Mouse (Mus musculus): ENCODE measurements around the gene Pappa2. TPM values are rescaled to one million over a fixed set of nuclear protein-coding genes. Genes with fewer than 3 reads are reported as not detected.

Gene Pappa2
- polyA plus RNA-seq, 1 experiment from 2014 or later, result 5.6 TPM

DNA sequence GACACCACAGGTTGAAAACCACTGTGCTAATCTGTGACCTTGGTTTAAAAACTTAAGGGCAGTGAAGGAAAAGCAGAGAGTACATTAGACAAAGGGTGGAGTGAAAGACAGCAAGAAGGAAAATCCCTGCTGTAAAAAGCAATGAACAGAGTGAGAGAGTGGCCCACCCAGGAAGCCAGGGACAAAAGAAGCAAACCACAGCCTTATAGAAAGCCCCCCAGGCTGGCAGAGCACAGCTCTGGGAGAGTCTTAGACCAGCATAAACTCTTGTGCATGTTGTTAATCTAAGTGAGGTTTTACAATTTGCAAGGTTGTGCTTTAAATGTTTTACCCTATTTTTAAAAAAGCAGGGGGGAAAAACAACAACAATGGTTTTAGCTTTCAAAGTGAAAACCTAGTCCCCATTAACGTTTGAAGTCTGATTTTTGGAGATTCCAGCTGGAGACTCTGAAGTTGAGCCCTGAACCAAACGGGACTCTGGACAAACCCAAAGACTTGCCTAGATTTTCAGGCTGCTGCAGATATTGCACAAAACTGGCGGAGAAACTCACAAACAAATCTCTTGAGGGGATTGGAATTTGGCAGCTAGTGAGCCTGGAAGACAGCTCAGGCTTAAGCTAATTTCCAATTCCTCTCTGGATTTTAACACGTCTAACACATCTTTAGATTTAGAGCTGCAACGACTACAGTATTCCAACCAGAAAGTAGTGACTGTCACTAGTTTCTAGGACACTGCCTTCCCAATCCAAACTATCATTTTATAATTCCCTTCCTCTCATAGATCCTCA is 241.0 kb downstream of the Pappa2 start:
- no peak overlapping the region for H3K4me2 ChIP-seq (ENCODE audit: low read depth, low read length)
- no peak for ATAC-seq (ENCODE audit: low read depth)
- H3K9me3 ChIP-seq (ENCODE audit: control insufficient read depth, low read length), result no peaks in the 10 kb centered on the region
- no peak overlapping the region for H3K9ac ChIP-seq (ENCODE audit: low read depth, low read length)
- H3K4me1 ChIP-seq (ENCODE audit: control insufficient read depth, insufficient read depth, low read length), result peaks cover 5% of the 10 kb centered on the region; the same call in 1 of the 2 replicates
- H3K27me3 ChIP-seq (replicated peaks; ENCODE audit: control insufficient read depth, insufficient read depth, low read length), result no peaks in the 10 kb centered on the region
- no peaks in the 10 kb centered on the region for H3K36me3 ChIP-seq (ENCODE audit: control insufficient read depth, insufficient read depth, low read length)
- H3K4me3 ChIP-seq (ENCODE audit: low read depth, low read length), result no peak overlapping the region
- peak overlapping the region; percentile 17 for H3K27ac ChIP-seq (replicated peaks; ENCODE audit: low read depth, low read length)
- DNase-seq (ENCODE audit: low spot score), result peak; percentile 64
- 19% methylated on average over 5 of the region's 5 CpGs for WGBS

DNA sequence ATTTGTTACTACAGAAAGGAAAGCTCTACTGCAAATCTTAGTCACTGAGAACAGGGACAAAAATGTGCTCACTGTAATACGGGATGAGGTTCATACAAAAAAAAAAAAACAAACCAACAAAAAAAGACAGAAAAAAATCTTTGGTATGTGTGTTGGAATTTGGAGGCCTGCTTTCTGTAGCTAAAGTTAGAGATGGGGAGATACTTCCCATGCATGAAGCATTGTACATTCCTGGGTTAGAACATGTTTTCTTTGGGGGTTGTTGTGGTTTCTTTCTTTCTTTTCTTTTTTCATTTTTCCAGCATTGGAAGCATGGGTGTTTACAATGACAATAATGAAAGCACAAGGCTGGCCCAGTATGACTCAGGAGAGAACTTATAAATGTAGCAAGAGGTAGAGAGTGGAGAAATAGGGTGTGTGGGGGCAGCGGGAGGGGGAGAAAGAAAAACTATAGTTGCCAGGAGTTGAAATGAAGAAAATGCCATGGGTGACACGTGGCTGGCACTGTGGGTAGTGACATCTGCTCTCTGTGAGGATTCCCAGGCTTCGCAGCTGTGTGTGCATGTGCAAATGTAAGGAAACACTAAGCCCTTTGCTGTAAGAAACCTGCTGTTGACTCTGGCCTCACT is 247.3 kb downstream of the Pappa2 start:
- H3K9me3 ChIP-seq (ENCODE audit: control insufficient read depth, low read length), result no peaks in the 10 kb centered on the region
- no peaks in the 10 kb centered on the region for H3K36me3 ChIP-seq (ENCODE audit: control insufficient read depth, insufficient read depth, low read length)
- ATAC-seq (ENCODE audit: low read depth) (0 out of 2 replicates have a peak, but pooled peaks have one; percentile 57), DNase-seq (ENCODE audit: low spot score) (peak; percentile 72)
- peak overlapping the region; percentile 48; the same call in 1 of the 2 replicates for H3K27ac ChIP-seq (replicated peaks; ENCODE audit: low read depth, low read length)
- no peak overlapping the region for H3K9ac ChIP-seq (ENCODE audit: low read depth, low read length)
- peaks cover 11% of the 10 kb centered on the region for H3K4me1 ChIP-seq (ENCODE audit: control insufficient read depth, insufficient read depth, low read length)
- 44% methylated on average over 4 of the region's 4 CpGs for WGBS
- H3K4me2 ChIP-seq (ENCODE audit: low read depth, low read length), result no peak overlapping the region
- H3K4me3 ChIP-seq (ENCODE audit: low read depth, low read length), result no peak overlapping the region
- H3K27me3 ChIP-seq (replicated peaks; ENCODE audit: control insufficient read depth, insufficient read depth, low read length), result no peaks in the 10 kb centered on the region

GRCm38 (mm10) chr1:158713301-158714095 is 266.8 kb downstream of the Pappa2 start:
- Histone ChIP-seq H3K4me1 (ENCODE audit: control insufficient read depth, insufficient read depth, low read length) (no peaks in the 10 kb centered on the region), H3K36me3 (ENCODE audit: control insufficient read depth, insufficient read depth, low read length) (no peaks in the 10 kb centered on the region), H3K9me3 (ENCODE audit: control insufficient read depth, low read length) (no peaks in the 10 kb centered on the region), H3K27me3 (replicated peaks; ENCODE audit: control insufficient read depth, insufficient read depth, low read length) (no peaks in the 10 kb centered on the region), H3K9ac (ENCODE audit: low read depth, low read length) (no peak overlapping the region), H3K4me3 (ENCODE audit: low read depth, low read length) (no peak overlapping the region), H3K4me2 (ENCODE audit: low read depth, low read length) (no peak overlapping the region), H3K27ac (replicated peaks; ENCODE audit: low read depth, low read length) (no peak overlapping the region)
- WGBS, result 45% methylated on average over 5 of the region's 5 CpGs
- ATAC-seq (ENCODE audit: low read depth), result no peak
- peak; percentile 63 for DNase-seq (ENCODE audit: low spot score)

DNA sequence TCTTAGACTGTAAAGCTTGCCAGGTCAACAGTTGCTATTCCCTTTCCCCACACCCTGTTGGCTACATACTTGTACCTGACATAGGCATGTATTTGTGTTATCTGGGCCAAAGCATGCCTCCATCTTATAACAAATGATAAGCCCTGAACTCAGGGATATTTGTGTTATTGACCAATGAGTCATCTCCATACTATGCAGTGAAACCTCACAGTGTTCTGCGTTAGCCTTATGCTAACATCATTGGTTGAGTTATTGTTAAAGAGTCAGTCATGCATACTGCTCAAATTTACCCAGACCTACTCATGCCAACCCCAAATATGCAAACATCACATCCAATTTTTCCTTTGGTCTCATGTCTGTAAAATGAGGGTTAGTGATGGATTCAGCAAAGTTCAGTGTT is 279.0 kb downstream of the Pappa2 start:
- Histone ChIP-seq H3K36me3 (ENCODE audit: control insufficient read depth, insufficient read depth, low read length) (no peaks in the 10 kb centered on the region), H3K9me3 (ENCODE audit: control insufficient read depth, low read length) (no peaks in the 10 kb centered on the region), H3K9ac (ENCODE audit: low read depth, low read length) (no peak overlapping the region), H3K4me3 (ENCODE audit: low read depth, low read length) (no peak overlapping the region), H3K27me3 (replicated peaks; ENCODE audit: control insufficient read depth, insufficient read depth, low read length) (no peaks in the 10 kb centered on the region), H3K27ac (replicated peaks; ENCODE audit: low read depth, low read length) (no peak overlapping the region), H3K4me1 (ENCODE audit: control insufficient read depth, insufficient read depth, low read length) (no peaks in the 10 kb centered on the region), H3K4me2 (ENCODE audit: low read depth, low read length) (no peak overlapping the region)
- no peak; the same call in 1 of the 2 replicates for ATAC-seq (ENCODE audit: low read depth)
- WGBS, result 70% methylated on average over 1 of the region's 1 CpGs
- no peak for DNase-seq (ENCODE audit: low spot score)

- Histone ChIP-seq H3K4me3 (ENCODE audit: low read depth, low read length) (no peak overlapping the region), H3K9ac (ENCODE audit: low read depth, low read length) (no peak overlapping the region), H3K9me3 (ENCODE audit: control insufficient read depth, low read length) (no peaks in the 10 kb centered on the region), H3K27ac (replicated peaks; ENCODE audit: low read depth, low read length) (no peak overlapping the region), H3K27me3 (replicated peaks; ENCODE audit: control insufficient read depth, insufficient read depth, low read length) (no peaks in the 10 kb centered on the region), H3K36me3 (ENCODE audit: control insufficient read depth, insufficient read depth, low read length) (no peaks in the 10 kb centered on the region), H3K4me1 (ENCODE audit: control insufficient read depth, insufficient read depth, low read length) (no peaks in the 10 kb centered on the region), H3K4me2 (ENCODE audit: low read depth, low read length) (no peak overlapping the region)
- ATAC-seq (ENCODE audit: low read depth), result no peak
- no peak for DNase-seq (ENCODE audit: low spot score)
- WGBS, result 81% methylated on average over 2 of the region's 2 CpGs
Observed at GRCm38 (mm10) chr1:158700147-158700546, 280.1 kb downstream of the Pappa2 start.

DNA sequence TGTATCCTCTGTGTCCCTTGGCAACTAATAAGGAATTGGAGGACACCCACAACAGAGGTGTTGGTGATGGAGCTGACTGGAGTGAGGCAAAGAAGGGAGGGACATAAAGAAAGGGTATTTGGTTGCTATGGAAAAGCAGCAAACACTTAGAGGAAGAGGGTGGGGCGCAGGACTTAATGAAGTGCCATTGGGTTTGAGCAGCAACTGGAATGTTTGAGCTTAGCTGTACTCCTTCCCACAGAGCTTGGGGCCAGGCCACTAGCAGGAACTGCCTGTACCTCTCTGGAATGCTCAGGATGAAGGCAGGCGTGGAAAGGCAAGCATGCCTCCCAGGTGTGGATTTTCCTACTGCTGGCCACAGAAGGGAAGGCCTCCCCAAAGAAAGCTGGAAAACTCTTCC is 281.0 kb downstream of the Pappa2 start:
- Histone ChIP-seq H3K9me3 (ENCODE audit: control insufficient read depth, low read length) (no peaks in the 10 kb centered on the region), H3K4me3 (ENCODE audit: low read depth, low read length) (no peak overlapping the region), H3K36me3 (ENCODE audit: control insufficient read depth, insufficient read depth, low read length) (no peaks in the 10 kb centered on the region), H3K4me1 (ENCODE audit: control insufficient read depth, insufficient read depth, low read length) (no peaks in the 10 kb centered on the region), H3K4me2 (ENCODE audit: low read depth, low read length) (no peak overlapping the region), H3K27ac (replicated peaks; ENCODE audit: low read depth, low read length) (no peak overlapping the region), H3K9ac (ENCODE audit: low read depth, low read length) (no peak overlapping the region), H3K27me3 (replicated peaks; ENCODE audit: control insufficient read depth, insufficient read depth, low read length) (no peaks in the 10 kb centered on the region)
- DNase-seq (ENCODE audit: low spot score) (no peak), ATAC-seq (ENCODE audit: low read depth) (no peak)
- WGBS, result 79% methylated on average over 2 of the region's 2 CpGs

- ATAC-seq (ENCODE audit: low read depth), result no peak
- WGBS, result 87% methylated on average over 10 of the region's 10 CpGs
Observed at GRCm38 (mm10) chr1:158697859-158698569, 282.3 kb downstream of the Pappa2 start.

DNA sequence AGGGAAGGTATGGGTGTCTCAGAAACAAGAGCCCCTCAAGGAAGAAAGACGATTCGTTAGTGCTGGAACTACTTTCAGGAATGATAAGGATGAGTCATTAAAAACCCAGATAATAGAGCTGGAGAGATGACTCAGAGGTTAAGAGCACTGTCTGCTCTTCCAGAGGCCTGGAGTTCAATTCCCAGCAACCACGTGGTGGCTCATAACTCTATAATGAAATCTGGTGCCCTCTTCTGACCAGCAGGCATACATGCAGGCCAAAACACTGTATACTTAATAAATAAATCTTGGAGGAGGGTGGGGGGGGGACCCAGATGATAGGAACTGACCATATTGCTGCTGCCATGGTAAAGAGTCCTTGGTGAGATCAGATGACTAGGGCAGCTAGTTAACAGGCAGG is 282.9 kb downstream of the Pappa2 start:
- Histone ChIP-seq H3K36me3 (ENCODE audit: control insufficient read depth, insufficient read depth, low read length) (no peaks in the 10 kb centered on the region), H3K9ac (ENCODE audit: low read depth, low read length) (no peak overlapping the region), H3K4me1 (ENCODE audit: control insufficient read depth, insufficient read depth, low read length) (no peaks in the 10 kb centered on the region), H3K9me3 (ENCODE audit: control insufficient read depth, low read length) (no peaks in the 10 kb centered on the region), H3K27me3 (replicated peaks; ENCODE audit: control insufficient read depth, insufficient read depth, low read length) (no peaks in the 10 kb centered on the region), H3K27ac (replicated peaks; ENCODE audit: low read depth, low read length) (no peak overlapping the region), H3K4me2 (ENCODE audit: low read depth, low read length) (no peak overlapping the region), H3K4me3 (ENCODE audit: low read depth, low read length) (no peak overlapping the region)
- 73% methylated on average over 3 of the region's 3 CpGs for WGBS
- DNase-seq (ENCODE audit: low spot score) (no peak), ATAC-seq (ENCODE audit: low read depth) (no peak)

More at GRCm38 (mm10) chr1:158697859-158698569, 282.3 kb downstream of the Pappa2 start:
- Histone ChIP-seq H3K9ac (ENCODE audit: low read depth, low read length) (no peak overlapping the region), H3K9me3 (ENCODE audit: control insufficient read depth, low read length) (no peaks in the 10 kb centered on the region), H3K27ac (replicated peaks; ENCODE audit: low read depth, low read length) (no peak overlapping the region), H3K4me3 (ENCODE audit: low read depth, low read length) (no peak overlapping the region), H3K4me2 (ENCODE audit: low read depth, low read length) (no peak overlapping the region), H3K27me3 (replicated peaks; ENCODE audit: control insufficient read depth, insufficient read depth, low read length) (no peaks in the 10 kb centered on the region), H3K36me3 (ENCODE audit: control insufficient read depth, insufficient read depth, low read length) (no peaks in the 10 kb centered on the region), H3K4me1 (ENCODE audit: control insufficient read depth, insufficient read depth, low read length) (no peaks in the 10 kb centered on the region)
- no peak for DNase-seq (ENCODE audit: low spot score)

All from embryonic facial prominence, embryonic 14.5 days (tissue).